Mouse (Mus musculus): ENCODE measurements around the gene Lck.

The Lck gene

DNA sequence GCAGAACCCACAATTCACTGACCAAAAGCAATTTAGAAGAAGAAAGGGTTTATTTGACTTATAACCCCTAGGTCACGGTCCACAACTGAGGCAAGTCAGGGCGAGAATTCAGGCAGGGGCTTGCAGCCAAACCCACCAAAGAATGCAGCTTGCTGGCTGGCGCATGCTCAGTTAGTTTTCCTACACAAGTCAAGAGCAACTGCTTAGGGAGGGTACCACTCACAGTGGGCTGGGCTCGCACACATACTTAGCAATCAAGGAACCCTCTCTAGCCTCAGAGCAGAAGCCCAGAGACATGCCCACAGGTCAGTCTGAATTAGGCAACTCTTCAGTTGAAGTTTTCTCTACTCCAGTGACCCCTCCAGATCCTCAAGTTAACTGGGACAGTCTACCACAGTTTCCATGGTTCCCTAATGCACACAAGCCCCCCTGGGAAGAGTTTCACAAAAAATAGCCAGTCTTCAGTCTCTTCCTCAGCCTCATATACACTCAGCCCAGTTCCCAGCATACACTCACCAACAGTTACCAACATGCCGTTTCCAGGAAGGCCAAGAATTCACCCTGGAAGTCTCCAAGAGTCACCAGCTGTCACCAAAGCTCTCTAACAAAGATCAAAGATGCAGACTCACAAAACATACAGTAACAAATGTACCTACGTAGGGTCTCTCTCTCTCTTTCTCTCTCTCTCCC lies 62.6 kb downstream of the Lck start:
- H3K4me1 ChIP-seq (replicated peaks; ENCODE audit: low read depth, low read length) = peaks cover 72% of the 10 kb centered on the region
- no peaks in the 10 kb centered on the region for H3K9me3 ChIP-seq (ENCODE audit: low read length)
- 0 out of 2 replicates have a peak overlapping the region, but pooled peaks have one; percentile 32 for H3K4me3 ChIP-seq (replicated peaks; ENCODE audit: low read length)
- peaks cover 15% of the 10 kb centered on the region for H3K36me3 ChIP-seq (ENCODE audit: insufficient read depth, low read length)
- TF ChIP-seq POU5F1 (IDR thresholded peaks at IDR 0.05; ENCODE audit: borderline replicate concordance, low read length) (no peak), CTCF (conservative IDR thresholded peaks at IDR 0.05; ENCODE audit: low read length) (no peak), NANOG (IDR thresholded peaks at IDR 0.05; ENCODE audit: borderline replicate concordance, low read length) (no peak)
- no peaks in the 10 kb centered on the region for H3K27me3 ChIP-seq (ENCODE audit: insufficient read depth, low read length)

DNA sequence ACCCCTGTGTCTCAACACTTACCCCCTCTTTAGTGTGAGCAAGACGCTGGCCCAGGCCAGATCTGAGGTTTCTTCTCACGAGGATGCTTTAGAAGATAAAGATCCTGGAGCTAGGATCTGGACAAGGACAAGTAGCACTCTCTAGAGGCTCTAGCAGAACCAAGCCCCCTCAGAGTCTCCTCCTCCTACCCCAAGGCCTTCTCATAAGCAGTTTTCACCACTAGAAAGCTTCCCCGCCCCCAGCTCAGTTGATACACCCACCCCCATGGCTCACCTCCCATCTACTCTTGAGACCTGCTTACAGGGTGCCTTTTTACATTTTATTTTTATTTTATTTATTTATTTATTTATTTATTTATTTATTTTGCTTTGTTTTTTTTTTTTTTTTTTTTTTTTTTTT lies 63.8 kb downstream of the Lck start:
- H3K27me3 ChIP-seq (ENCODE audit: insufficient read depth, low read length) = no peaks in the 10 kb centered on the region
- peak overlapping the region; percentile 43 for H3K4me3 ChIP-seq (replicated peaks; ENCODE audit: low read length)
- peaks cover 72% of the 10 kb centered on the region for H3K4me1 ChIP-seq (replicated peaks; ENCODE audit: low read depth, low read length)
- TF ChIP-seq CTCF (conservative IDR thresholded peaks at IDR 0.05; ENCODE audit: low read length) (no peak), NANOG (IDR thresholded peaks at IDR 0.05; ENCODE audit: borderline replicate concordance, low read length) (no peak), POU5F1 (IDR thresholded peaks at IDR 0.05; ENCODE audit: borderline replicate concordance, low read length) (no peak)
- peaks cover 2% of the 10 kb centered on the region for H3K36me3 ChIP-seq (ENCODE audit: insufficient read depth, low read length)
- no peaks in the 10 kb centered on the region for H3K9me3 ChIP-seq (ENCODE audit: low read length)

DNA sequence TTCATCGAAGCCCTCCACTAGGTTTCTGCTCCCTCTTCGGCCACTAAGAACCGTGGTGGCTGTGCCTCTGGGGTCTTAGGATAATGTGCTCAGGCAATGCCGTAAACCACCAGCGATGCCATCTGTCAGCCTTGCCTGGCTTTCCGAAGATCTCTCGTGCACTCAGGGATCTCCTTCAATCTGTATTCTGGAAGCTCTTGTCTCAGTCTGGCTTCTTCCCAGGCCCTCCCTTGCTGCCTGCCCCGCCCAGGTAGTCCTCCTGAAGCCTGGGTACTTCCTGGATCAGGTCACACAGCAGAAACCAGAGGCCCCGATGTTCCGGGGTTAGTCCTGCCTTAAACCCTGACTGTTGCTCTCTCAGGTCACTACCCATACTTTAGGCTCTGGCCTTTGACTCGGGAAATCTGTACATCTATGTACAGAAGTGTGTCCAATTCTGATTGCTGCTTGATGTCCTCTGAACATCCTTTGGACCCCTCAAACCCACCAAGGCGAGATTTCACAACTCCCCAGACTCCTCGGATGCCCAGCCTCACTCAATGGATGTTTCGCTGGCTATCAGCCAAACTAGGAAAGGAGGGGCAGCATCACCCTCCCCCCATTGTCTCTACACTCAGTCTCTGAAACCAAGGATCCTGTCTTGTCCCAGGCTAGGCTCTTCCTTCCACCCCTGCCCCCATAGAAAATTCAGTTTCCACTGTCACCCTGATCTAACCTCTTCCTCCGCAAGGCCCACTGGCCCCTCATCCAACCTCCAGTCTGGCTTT lies 64.4 kb downstream of the Lck start:
- no peaks in the 10 kb centered on the region for H3K9me3 ChIP-seq (ENCODE audit: low read length)
- H3K4me3 ChIP-seq (replicated peaks; ENCODE audit: low read length) = peak overlapping the region; percentile 43
- TF ChIP-seq POU5F1 (IDR thresholded peaks at IDR 0.05; ENCODE audit: borderline replicate concordance, low read length) (no peak), CTCF (conservative IDR thresholded peaks at IDR 0.05; ENCODE audit: low read length) (no peak), NANOG (IDR thresholded peaks at IDR 0.05; ENCODE audit: borderline replicate concordance, low read length) (no peak)
- H3K36me3 ChIP-seq (ENCODE audit: insufficient read depth, low read length) = no peaks in the 10 kb centered on the region
- no peaks in the 10 kb centered on the region for H3K27me3 ChIP-seq (ENCODE audit: insufficient read depth, low read length)
- H3K4me1 ChIP-seq (replicated peaks; ENCODE audit: low read depth, low read length) = peaks cover 78% of the 10 kb centered on the region

DNA sequence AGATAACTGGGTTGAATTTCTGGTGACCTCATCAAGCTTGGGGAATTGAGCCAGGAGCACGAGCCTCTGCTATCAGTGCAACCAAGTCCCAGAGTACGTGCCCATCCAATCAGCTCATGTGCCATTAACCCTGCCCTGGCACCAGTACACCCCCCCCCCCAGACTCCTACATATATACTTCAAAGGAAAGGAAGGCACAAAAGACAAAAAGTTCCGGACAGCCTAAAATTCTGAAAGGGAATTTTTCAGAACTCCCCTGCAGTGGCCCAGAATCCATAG lies 65.3 kb downstream of the Lck start:
- Histone ChIP-seq H3K36me3 (ENCODE audit: insufficient read depth, low read length) (no peaks in the 10 kb centered on the region), H3K4me3 (replicated peaks; ENCODE audit: low read length) (no peak overlapping the region; the same call in 1 of the 2 replicates), H3K9me3 (ENCODE audit: low read length) (no peaks in the 10 kb centered on the region), H3K27me3 (ENCODE audit: insufficient read depth, low read length) (no peaks in the 10 kb centered on the region), H3K4me1 (replicated peaks; ENCODE audit: low read depth, low read length) (peaks cover 86% of the 10 kb centered on the region)
- TF ChIP-seq CTCF (conservative IDR thresholded peaks at IDR 0.05; ENCODE audit: low read length) = no peak
- no peak for TF ChIP-seq POU5F1 (IDR thresholded peaks at IDR 0.05; ENCODE audit: borderline replicate concordance, low read length)
- TF ChIP-seq NANOG (IDR thresholded peaks at IDR 0.05; ENCODE audit: borderline replicate concordance, low read length) = no peak

DNA sequence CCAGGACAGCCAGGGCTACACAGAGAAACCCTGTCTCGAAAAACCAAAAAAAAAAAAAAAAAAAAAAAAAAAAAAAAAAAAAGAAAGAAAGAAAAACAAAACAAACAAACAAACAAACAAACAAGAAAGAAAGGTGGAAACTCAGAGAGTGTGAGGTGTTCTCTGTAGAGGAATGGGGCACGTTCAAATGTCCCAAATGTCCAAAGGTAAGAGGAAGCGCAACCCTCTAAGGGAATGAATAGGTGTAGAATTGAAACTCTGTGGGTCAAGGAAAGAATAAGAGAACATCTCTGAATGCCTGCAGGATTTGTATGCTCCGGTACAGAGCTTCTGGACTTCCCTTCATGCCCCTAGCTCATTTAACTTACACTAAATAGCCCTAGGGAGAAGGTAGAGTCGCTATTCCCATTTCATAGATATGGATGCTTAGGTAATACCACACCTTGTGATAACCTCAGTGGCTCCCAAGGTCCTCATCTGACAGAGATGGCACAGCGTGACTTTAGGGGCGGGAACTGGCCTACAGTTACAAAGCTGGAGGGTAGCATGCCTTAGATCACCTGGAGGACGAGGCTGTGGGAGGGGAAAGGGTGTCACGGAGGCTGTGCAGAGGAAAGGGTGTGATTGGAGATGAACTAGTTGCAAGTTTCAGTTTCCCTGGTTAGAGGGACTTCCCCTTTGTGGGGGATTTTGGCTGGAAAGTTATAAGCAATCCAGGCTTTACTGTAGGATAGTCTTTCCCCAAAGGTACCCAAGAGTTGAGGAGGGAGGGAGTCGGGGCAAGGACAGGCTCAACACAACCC lies 65.8 kb downstream of the Lck start:
- Histone ChIP-seq H3K36me3 (ENCODE audit: insufficient read depth, low read length) (no peaks in the 10 kb centered on the region), H3K27me3 (ENCODE audit: insufficient read depth, low read length) (no peaks in the 10 kb centered on the region), H3K9me3 (ENCODE audit: low read length) (no peaks in the 10 kb centered on the region), H3K4me3 (replicated peaks; ENCODE audit: low read length) (no peak overlapping the region; the same call in 1 of the 2 replicates), H3K4me1 (replicated peaks; ENCODE audit: low read depth, low read length) (peaks cover 87% of the 10 kb centered on the region)
- TF ChIP-seq NANOG (IDR thresholded peaks at IDR 0.05; ENCODE audit: borderline replicate concordance, low read length) (no peak), CTCF (conservative IDR thresholded peaks at IDR 0.05; ENCODE audit: low read length) (no peak), POU5F1 (IDR thresholded peaks at IDR 0.05; ENCODE audit: borderline replicate concordance, low read length) (no peak)

DNA sequence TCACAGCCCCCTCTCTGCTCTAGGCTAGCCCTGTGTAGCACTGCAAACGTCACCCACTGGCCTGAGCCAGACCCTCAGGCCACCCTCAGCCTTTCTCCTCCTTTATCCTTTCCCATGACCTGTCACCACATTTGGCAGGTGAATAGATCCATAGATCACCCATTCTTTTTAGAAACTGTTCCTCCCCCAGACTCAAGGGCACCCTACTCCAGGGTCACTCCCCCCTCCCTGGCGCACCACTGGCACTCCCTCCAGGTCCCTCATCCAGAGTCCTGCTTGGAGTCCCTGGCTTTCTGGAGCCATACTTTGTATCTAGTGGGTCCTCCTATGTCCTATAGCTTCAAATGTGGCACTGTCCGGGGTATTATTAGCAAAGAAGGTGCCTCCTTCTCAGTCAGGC lies 67.9 kb downstream of the Lck start:
- peaks cover 78% of the 10 kb centered on the region for H3K4me1 ChIP-seq (replicated peaks; ENCODE audit: low read depth, low read length)
- H3K36me3 ChIP-seq (ENCODE audit: insufficient read depth, low read length) = no peaks in the 10 kb centered on the region
- no peaks in the 10 kb centered on the region for H3K27me3 ChIP-seq (ENCODE audit: insufficient read depth, low read length)
- H3K4me3 ChIP-seq (replicated peaks; ENCODE audit: low read length) = no peak overlapping the region
- no peaks in the 10 kb centered on the region for H3K9me3 ChIP-seq (ENCODE audit: low read length)
- TF ChIP-seq NANOG (IDR thresholded peaks at IDR 0.05; ENCODE audit: borderline replicate concordance, low read length) = no peak
- no peak for TF ChIP-seq CTCF (conservative IDR thresholded peaks at IDR 0.05; ENCODE audit: low read length)
- TF ChIP-seq POU5F1 (IDR thresholded peaks at IDR 0.05; ENCODE audit: borderline replicate concordance, low read length) = no peak

DNA sequence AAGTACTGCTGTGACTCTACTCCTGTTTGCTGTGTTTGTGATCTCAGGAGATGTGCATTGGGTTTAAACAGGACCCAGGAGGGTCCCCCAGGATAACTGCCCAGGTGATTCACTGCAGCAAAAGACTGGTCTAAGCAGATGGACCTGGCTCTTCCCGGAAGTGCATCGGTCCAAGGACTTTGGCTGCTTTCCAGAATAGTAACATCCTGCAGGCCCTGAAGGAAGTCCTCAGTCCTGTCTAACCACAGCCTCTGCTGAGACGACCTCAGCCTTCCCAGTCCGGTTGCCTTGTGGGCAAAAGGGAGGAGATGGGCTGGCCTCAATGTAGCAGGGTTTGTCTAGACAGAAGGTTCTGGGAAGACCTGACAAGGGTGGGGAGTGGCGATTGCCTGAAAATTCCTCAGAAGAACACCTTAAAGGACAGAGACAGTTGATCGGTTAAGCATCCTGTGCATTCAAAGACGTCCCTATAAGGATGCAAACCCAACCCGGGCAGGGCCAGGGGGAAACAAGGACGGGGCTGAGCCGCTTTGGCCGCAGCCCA lies 70.5 kb downstream of the Lck start:
- Histone ChIP-seq H3K36me3 (ENCODE audit: insufficient read depth, low read length) (no peaks in the 10 kb centered on the region), H3K4me3 (replicated peaks; ENCODE audit: low read length) (peak overlapping the region; percentile 21), H3K27me3 (ENCODE audit: insufficient read depth, low read length) (no peaks in the 10 kb centered on the region), H3K9me3 (ENCODE audit: low read length) (no peaks in the 10 kb centered on the region), H3K4me1 (replicated peaks; ENCODE audit: low read depth, low read length) (peaks cover 75% of the 10 kb centered on the region)
- TF ChIP-seq POU5F1 (IDR thresholded peaks at IDR 0.05; ENCODE audit: borderline replicate concordance, low read length) = no peak
- TF ChIP-seq NANOG (IDR thresholded peaks at IDR 0.05; ENCODE audit: borderline replicate concordance, low read length) = peak; percentile 57; the same call in 1 of the 2 replicates

DNA sequence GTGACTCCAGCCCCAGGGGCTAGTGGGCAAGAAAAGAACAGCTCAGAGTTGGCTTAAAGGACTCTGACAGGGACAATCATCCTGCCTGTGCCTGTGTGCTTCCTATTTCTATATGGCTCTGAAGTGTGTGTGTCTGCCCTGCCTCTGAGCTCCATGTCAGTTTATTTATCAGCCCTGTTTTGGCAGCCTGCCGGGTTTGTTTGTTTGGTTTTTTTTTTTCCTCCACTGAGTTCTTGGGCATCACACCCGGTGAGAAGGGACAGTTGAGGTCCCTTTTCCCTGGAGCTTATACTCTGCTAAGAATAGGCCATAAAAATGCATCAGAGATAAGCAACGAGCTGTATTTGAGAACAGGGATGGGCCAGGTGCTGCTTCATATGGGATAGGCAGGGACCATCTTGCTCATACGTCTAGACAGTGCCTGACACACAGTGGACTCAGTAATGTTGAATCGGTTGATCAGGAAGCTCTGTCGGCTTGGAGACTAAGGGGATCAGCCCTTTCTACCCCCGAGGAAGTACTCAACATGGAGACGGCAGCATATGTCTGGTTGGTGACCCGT lies 71.0 kb downstream of the Lck start:
- no peaks in the 10 kb centered on the region for H3K36me3 ChIP-seq (ENCODE audit: insufficient read depth, low read length)
- TF ChIP-seq CTCF (conservative IDR thresholded peaks at IDR 0.05; ENCODE audit: low read length) = no peak
- no peak for TF ChIP-seq POU5F1 (IDR thresholded peaks at IDR 0.05; ENCODE audit: borderline replicate concordance, low read length)
- TF ChIP-seq NANOG (IDR thresholded peaks at IDR 0.05; ENCODE audit: borderline replicate concordance, low read length) = no peak
- H3K27me3 ChIP-seq (ENCODE audit: insufficient read depth, low read length) = no peaks in the 10 kb centered on the region
- H3K9me3 ChIP-seq (ENCODE audit: low read length) = no peaks in the 10 kb centered on the region
- peaks cover 75% of the 10 kb centered on the region for H3K4me1 ChIP-seq (replicated peaks; ENCODE audit: low read depth, low read length)
- peak overlapping the region; percentile 21 for H3K4me3 ChIP-seq (replicated peaks; ENCODE audit: low read length)

All from E14TG2a.4 (cell line).